Mouse (Mus musculus): Measurements from ENCODE around the gene Nmrk2. TPM values are rescaled to one million over a fixed set of nuclear protein-coding genes. Genes with fewer than 3 reads are reported as not detected.

The Nmrk2 gene
- total RNA-seq, 4 experiments from 2014 or later: 5.8 to 18.8 (median 8.2) TPM

- no peak for DNase-seq (ENCODE audit: low spot score)
These were observed 36.7 kb downstream of the Nmrk2 start for GRCm38 (mm10) chr10:81165118-81165517.

GRCm38 (mm10) chr10:81162318-81162652, 39.6 kb downstream of the Nmrk2 start:
- DNase-seq (ENCODE audit: low spot score): no peak

GRCm38 (mm10) chr10:81161602-81162317, 40.1 kb downstream of the Nmrk2 start:
- no peak for DNase-seq (ENCODE audit: low spot score)

- DNase-seq (ENCODE audit: low spot score): no peak
These were observed 47.1 kb downstream of the Nmrk2 start for GRCm38 (mm10) chr10:81154736-81155135.

GRCm38 (mm10) chr10:81154313-81154712, 47.5 kb downstream of the Nmrk2 start:
- DNase-seq (ENCODE audit: low spot score): no peak

- DNase-seq (ENCODE audit: low spot score): no peak
These were observed 49.2 kb downstream of the Nmrk2 start for GRCm38 (mm10) chr10:81152609-81153008.

GRCm38 (mm10) chr10:81151261-81151660, 50.6 kb downstream of the Nmrk2 start:
- no peak for DNase-seq (ENCODE audit: low spot score)

Other genes starting within 250 kb of the Nmrk2 start
- 1 to 10 TPM; 1.0 to 1.7 (median 1.5) TPM for gene Gng7, start 187.1 kb downstream of the Nmrk2 start, total RNA-seq (2022)
- gene Diras1, start 176.4 kb downstream of the Nmrk2 start, total RNA-seq (2022): under 1 TPM in 1 of 4 experiments, not detected in 3; 0.44 TPM
- gene Slc39a3, start 164.6 kb downstream of the Nmrk2 start, total RNA-seq (2022): 10 to 100 TPM; 12.1 to 14.1 (median 12.7) TPM
- gene Sgta, start 141.9 kb downstream of the Nmrk2 start, total RNA-seq (2022): 100 to 1,000 TPM in 2 of 4 experiments, 10 to 100 TPM in 2; 92.0 to 102 (median 99.4) TPM
- gene Thop1, start 132.0 kb downstream of the Nmrk2 start, total RNA-seq (2022): 10 to 100 TPM; 12.3 to 14.9 (median 13.2) TPM
- gene Creb3l3, start 103.2 kb downstream of the Nmrk2 start, total RNA-seq (2022): under 1 TPM in 3 of 4 experiments, not detected in 1; 0.14 to 0.53 (median 0.27) TPM
- gene Map2k2, start 96.1 kb downstream of the Nmrk2 start, total RNA-seq (2022): 100 to 1,000 TPM; 110 to 137 (median 130) TPM
- gene Zbtb7a, start 66.8 kb downstream of the Nmrk2 start, total RNA-seq (2022): 10 to 100 TPM; 39.4 to 41.9 (median 40.7) TPM
- gene Pias4, start 34.1 kb downstream of the Nmrk2 start, total RNA-seq (2022): 10 to 100 TPM; 16.8 to 18.6 (median 17.0) TPM
- 1,000 to 10,000 TPM; 1,076 to 1,267 (median 1,170) TPM for gene Eef2, start 25.4 kb downstream of the Nmrk2 start, total RNA-seq (2022)
- gene Dapk3, start 19.0 kb downstream of the Nmrk2 start, total RNA-seq (2022): 10 to 100 TPM; 26.3 to 35.5 (median 29.8) TPM
- gene 4930442H23Rik, start 18.2 kb downstream of the Nmrk2 start, total RNA-seq (2022): not detected
- gene Atcay, start 28.8 kb upstream of the Nmrk2 start, total RNA-seq (2022): under 1 TPM in 1 of 4 experiments, not detected in 3; 0.63 TPM
- 1 to 10 TPM; 1.6 to 3.1 (median 2.7) TPM for gene Zfr2, start 31.1 kb upstream of the Nmrk2 start, total RNA-seq (2022)
- under 1 TPM; 0.26 to 0.75 (median 0.62) TPM for gene Matk, start 50.9 kb upstream of the Nmrk2 start, total RNA-seq (2022)
- 100 to 1,000 TPM; 105 to 124 (median 112) TPM for gene Mrpl54, start 64.9 kb upstream of the Nmrk2 start, total RNA-seq (2022)
- 100 to 1,000 TPM; 105 to 122 (median 112) TPM for gene Apba3, start 64.9 kb upstream of the Nmrk2 start, total RNA-seq (2022)
- under 1 TPM in 1 of 4 experiments, not detected in 3; 0.22 TPM for gene Tjp3, start 89.5 kb upstream of the Nmrk2 start, total RNA-seq (2022)
- 10 to 100 TPM; 25.7 to 29.5 (median 26.8) TPM for gene Pip5k1c, start 90.9 kb upstream of the Nmrk2 start, total RNA-seq (2022)
- gene Cactin, start 119.1 kb upstream of the Nmrk2 start, total RNA-seq (2022): 10 to 100 TPM; 14.4 to 19.2 (median 16.3) TPM
- gene Tbxa2r, start 126.7 kb upstream of the Nmrk2 start, total RNA-seq (2022): 1 to 10 TPM; 2.7 to 5.4 (median 3.5) TPM
- 1 to 10 TPM; 4.1 to 6.6 (median 5.2) TPM for gene Gipc3, start 141.2 kb upstream of the Nmrk2 start, total RNA-seq (2022)
- gene Hmg20b, start 148.4 kb upstream of the Nmrk2 start, total RNA-seq (2022): 10 to 100 TPM; 52.4 to 61.2 (median 57.1) TPM
- gene Mfsd12, start 155.4 kb upstream of the Nmrk2 start, total RNA-seq (2022): 10 to 100 TPM in 1 of 4 experiments, 1 to 10 TPM in 3; 9.2 to 11.4 (median 9.8) TPM
- under 1 TPM in 2 of 4 experiments, not detected in 2; 0.29 to 0.66 TPM for gene 4930404N11Rik, start 163.8 kb upstream of the Nmrk2 start, total RNA-seq (2022)
- 10 to 100 TPM; 25.9 to 39.0 (median 32.2) TPM for gene Fzr1, start 176.5 kb upstream of the Nmrk2 start, total RNA-seq (2022)
- gene Dohh, start 182.4 kb upstream of the Nmrk2 start, total RNA-seq (2022): 10 to 100 TPM; 49.1 to 55.0 (median 53.8) TPM
- gene Gm48551, start 182.4 kb upstream of the Nmrk2 start, total RNA-seq (2022): 1 to 10 TPM in 2 of 4 experiments, under 1 TPM in 2; 0.73 to 1.3 (median 1.0) TPM
- under 1 TPM in 2 of 4 experiments, not detected in 2; 0.50 to 0.72 TPM for gene Gm48552, start 187.0 kb upstream of the Nmrk2 start, total RNA-seq (2022)
- gene Smim24, start 191.0 kb upstream of the Nmrk2 start, total RNA-seq (2022): 1 to 10 TPM; 1.4 to 2.4 (median 1.9) TPM

All from heart, adult 8-10 months (tissue).